Mouse (Mus musculus): ENCODE results near the gene Ptprm. TPM values are rescaled to one million over a fixed set of nuclear protein-coding genes. Genes with fewer than 3 reads are reported as not detected.

Gene Ptprm
- polyA plus RNA-seq, 1 experiment: not detected

GRCm38 (mm10) chr17:67351423-67351822 is 2.8 kb downstream of the Ptprm start:
- TF ChIP-seq GATA1 (IDR thresholded peaks at IDR 0.05; ENCODE audit: low read length) (no peak), TAL1 (IDR thresholded peaks at IDR 0.05; ENCODE audit: low read length) (no peak)
- no peaks in the 10 kb centered on the region for H3K36me3 ChIP-seq (ENCODE audit: control insufficient read depth)
- H3K4me3 ChIP-seq (replicated peaks): no peak overlapping the region
- H3K9me3 ChIP-seq (ENCODE audit: control insufficient read depth, low read length): peaks cover 2% of the 10 kb centered on the region; the same call in 1 of the 2 replicates
- H3K27me3 ChIP-seq (ENCODE audit: control insufficient read depth): peaks cover 47% of the 10 kb centered on the region
- H3K4me1 ChIP-seq (ENCODE audit: control insufficient read depth): no peaks in the 10 kb centered on the region

GRCm38 (mm10) chr17:67350536-67350935 is 3.7 kb downstream of the Ptprm start:
- no peaks in the 10 kb centered on the region for H3K36me3 ChIP-seq (ENCODE audit: control insufficient read depth)
- TF ChIP-seq TAL1 (IDR thresholded peaks at IDR 0.05; ENCODE audit: low read length): no peak
- no peak for TF ChIP-seq GATA1 (IDR thresholded peaks at IDR 0.05; ENCODE audit: low read length)
- H3K9me3 ChIP-seq (ENCODE audit: control insufficient read depth, low read length): peaks cover 2% of the 10 kb centered on the region; the same call in 1 of the 2 replicates
- no peak overlapping the region for H3K4me3 ChIP-seq (replicated peaks)
- no peaks in the 10 kb centered on the region for H3K4me1 ChIP-seq (ENCODE audit: control insufficient read depth)
- peaks cover 41% of the 10 kb centered on the region for H3K27me3 ChIP-seq (ENCODE audit: control insufficient read depth)

- Histone ChIP-seq H3K27me3 (ENCODE audit: control insufficient read depth) (peaks cover 32% of the 10 kb centered on the region), H3K4me3 (replicated peaks) (no peak overlapping the region), H3K36me3 (ENCODE audit: control insufficient read depth) (no peaks in the 10 kb centered on the region), H3K4me1 (ENCODE audit: control insufficient read depth) (no peaks in the 10 kb centered on the region), H3K9me3 (ENCODE audit: control insufficient read depth, low read length) (peaks cover 2% of the 10 kb centered on the region; the same call in 1 of the 2 replicates)
- no peak for TF ChIP-seq TAL1 (IDR thresholded peaks at IDR 0.05; ENCODE audit: low read length)
Measured at GRCm38 (mm10) chr17:67349594-67349993, 4.7 kb downstream of the Ptprm start.

DNA sequence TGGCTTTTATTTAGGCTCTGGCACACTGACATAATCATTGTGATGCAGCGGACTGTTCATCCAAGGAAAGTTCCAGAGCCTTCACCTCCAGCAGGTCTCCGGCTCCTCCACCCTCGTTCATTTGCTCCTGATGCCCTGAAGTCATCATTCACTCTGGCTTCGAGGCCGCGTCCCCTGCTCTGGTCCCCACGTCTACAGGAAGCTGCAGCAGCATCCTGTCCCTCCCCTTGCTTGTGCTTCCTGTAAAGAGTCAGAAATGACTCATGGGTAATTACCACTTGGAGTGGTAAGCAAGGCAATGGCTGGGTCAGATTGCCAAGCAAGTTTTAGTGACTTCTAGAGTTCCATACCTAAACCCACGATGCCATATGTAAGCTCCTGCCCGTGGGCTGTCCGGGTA is 7.3 kb downstream of the Ptprm start:
- Histone ChIP-seq H3K4me1 (ENCODE audit: control insufficient read depth) (no peaks in the 10 kb centered on the region), H3K9me3 (ENCODE audit: control insufficient read depth, low read length) (peaks cover 2% of the 10 kb centered on the region; the same call in 1 of the 2 replicates), H3K4me3 (replicated peaks) (no peak overlapping the region), H3K36me3 (ENCODE audit: control insufficient read depth) (no peaks in the 10 kb centered on the region), H3K27me3 (ENCODE audit: control insufficient read depth) (peaks cover 7% of the 10 kb centered on the region)
- TF ChIP-seq GATA1 (IDR thresholded peaks at IDR 0.05; ENCODE audit: low read length) (no peak), TAL1 (IDR thresholded peaks at IDR 0.05; ENCODE audit: low read length) (no peak)

DNA sequence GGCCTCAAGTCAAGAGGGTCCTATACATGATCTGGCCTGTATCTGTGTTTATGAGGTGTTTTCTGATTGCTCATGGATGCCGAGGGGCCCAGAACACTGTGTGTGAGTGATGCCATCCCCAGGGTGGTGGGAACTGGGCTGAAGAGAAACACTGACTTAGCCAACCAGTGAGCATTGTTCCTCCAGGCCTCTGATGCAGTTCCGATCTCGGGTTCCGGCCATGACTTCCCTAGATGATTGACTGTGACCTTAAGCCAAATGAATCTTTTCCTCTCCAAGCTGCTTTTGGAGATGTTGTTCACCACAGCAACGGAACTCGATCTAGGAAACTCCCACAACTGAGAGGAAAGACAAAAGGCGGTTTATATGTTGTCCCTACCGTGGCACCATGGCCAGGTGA is 9.1 kb downstream of the Ptprm start:
- Histone ChIP-seq H3K4me3 (replicated peaks) (no peak overlapping the region), H3K9me3 (ENCODE audit: control insufficient read depth, low read length) (peaks cover 2% of the 10 kb centered on the region; the same call in 1 of the 2 replicates), H3K4me1 (ENCODE audit: control insufficient read depth) (no peaks in the 10 kb centered on the region), H3K36me3 (ENCODE audit: control insufficient read depth) (no peaks in the 10 kb centered on the region), H3K27me3 (ENCODE audit: control insufficient read depth) (no peaks in the 10 kb centered on the region)
- TF ChIP-seq GATA1 (IDR thresholded peaks at IDR 0.05; ENCODE audit: low read length) (no peak), TAL1 (IDR thresholded peaks at IDR 0.05; ENCODE audit: low read length) (no peak)

DNA sequence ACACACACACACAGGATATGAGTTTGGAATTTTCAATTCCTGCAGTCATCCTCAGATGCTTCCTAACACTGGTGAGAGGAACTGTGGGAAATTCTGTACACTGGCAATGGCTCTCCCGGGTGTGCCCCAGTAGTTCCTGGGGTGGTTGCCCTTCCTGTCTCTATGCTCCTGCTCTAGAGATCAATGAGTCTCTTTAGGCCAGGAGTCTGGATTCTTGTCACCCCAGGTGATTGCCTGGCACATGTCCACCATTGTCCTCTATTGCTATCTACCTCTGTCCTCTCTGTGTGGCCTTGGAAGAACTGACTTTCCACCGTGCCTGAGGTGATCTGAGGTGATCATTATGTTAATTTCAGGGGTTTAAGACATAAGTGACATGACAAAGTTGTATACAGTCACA is 10.8 kb downstream of the Ptprm start:
- TF ChIP-seq GATA1 (IDR thresholded peaks at IDR 0.05; ENCODE audit: low read length) (no peak), TAL1 (IDR thresholded peaks at IDR 0.05; ENCODE audit: low read length) (no peak)
- no peaks in the 10 kb centered on the region for H3K36me3 ChIP-seq (ENCODE audit: control insufficient read depth)
- H3K9me3 ChIP-seq (ENCODE audit: control insufficient read depth, low read length): peaks cover 6% of the 10 kb centered on the region; the same call in 1 of the 2 replicates
- H3K27me3 ChIP-seq (ENCODE audit: control insufficient read depth): no peaks in the 10 kb centered on the region
- H3K4me3 ChIP-seq (replicated peaks): no peak overlapping the region
- no peaks in the 10 kb centered on the region for H3K4me1 ChIP-seq (ENCODE audit: control insufficient read depth)

DNA sequence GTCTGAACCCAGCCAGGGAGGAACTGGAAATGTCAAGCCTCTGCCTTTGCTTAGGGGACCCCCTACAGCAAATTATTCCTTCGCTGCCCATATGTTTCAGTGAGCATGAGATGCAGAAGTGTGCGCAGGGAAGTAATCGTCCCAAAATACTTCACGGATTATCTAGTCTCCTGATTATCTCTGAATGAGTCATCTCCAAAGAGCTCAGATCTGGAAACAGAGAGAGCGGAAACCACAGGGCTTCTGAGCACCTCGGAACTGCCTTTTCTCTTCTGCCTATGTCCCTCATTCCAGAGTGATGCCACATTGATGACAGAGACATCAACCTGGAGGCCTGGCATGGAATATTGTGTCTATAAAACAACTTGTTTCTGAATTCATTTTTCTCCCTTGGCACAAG is 11.3 kb downstream of the Ptprm start:
- no peaks in the 10 kb centered on the region for H3K36me3 ChIP-seq (ENCODE audit: control insufficient read depth)
- peaks cover 6% of the 10 kb centered on the region; the same call in 1 of the 2 replicates for H3K9me3 ChIP-seq (ENCODE audit: control insufficient read depth, low read length)
- TF ChIP-seq GATA1 (IDR thresholded peaks at IDR 0.05; ENCODE audit: low read length) (no peak), TAL1 (IDR thresholded peaks at IDR 0.05; ENCODE audit: low read length) (no peak)
- H3K4me3 ChIP-seq (replicated peaks): no peak overlapping the region
- H3K27me3 ChIP-seq (ENCODE audit: control insufficient read depth): no peaks in the 10 kb centered on the region
- H3K4me1 ChIP-seq (ENCODE audit: control insufficient read depth): no peaks in the 10 kb centered on the region

GRCm38 (mm10) chr17:67340362-67340761 is 13.9 kb downstream of the Ptprm start:
- Histone ChIP-seq H3K36me3 (ENCODE audit: control insufficient read depth) (no peaks in the 10 kb centered on the region), H3K4me1 (ENCODE audit: control insufficient read depth) (no peaks in the 10 kb centered on the region), H3K4me3 (replicated peaks) (no peak overlapping the region), H3K9me3 (ENCODE audit: control insufficient read depth, low read length) (peaks cover 9% of the 10 kb centered on the region; the same call in 1 of the 2 replicates), H3K27me3 (ENCODE audit: control insufficient read depth) (no peaks in the 10 kb centered on the region)
- TF ChIP-seq TAL1 (IDR thresholded peaks at IDR 0.05; ENCODE audit: low read length): no peak
- no peak for TF ChIP-seq GATA1 (IDR thresholded peaks at IDR 0.05; ENCODE audit: low read length)

DNA sequence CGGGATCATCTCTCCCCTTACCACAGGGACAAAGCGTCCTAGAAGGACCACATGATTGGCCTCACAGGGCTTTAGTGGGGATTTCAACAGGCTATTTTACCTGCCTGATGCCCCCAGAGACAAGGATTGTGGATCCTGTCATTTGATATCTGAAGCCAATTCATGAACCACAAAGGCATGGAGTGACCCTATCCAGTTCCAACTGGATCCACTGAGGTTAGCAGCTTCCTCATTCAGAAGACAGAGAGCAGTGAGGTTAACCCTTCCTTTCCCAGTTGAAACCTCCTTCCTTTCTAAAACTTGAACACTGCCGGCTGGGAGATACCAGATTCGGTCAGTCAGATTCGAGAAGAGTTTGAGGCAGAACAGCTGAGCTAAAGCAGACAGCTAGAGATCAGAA is 14.7 kb downstream of the Ptprm start:
- H3K27me3 ChIP-seq (ENCODE audit: control insufficient read depth): no peaks in the 10 kb centered on the region
- no peaks in the 10 kb centered on the region for H3K36me3 ChIP-seq (ENCODE audit: control insufficient read depth)
- TF ChIP-seq GATA1 (IDR thresholded peaks at IDR 0.05; ENCODE audit: low read length) (no peak), TAL1 (IDR thresholded peaks at IDR 0.05; ENCODE audit: low read length) (no peak)
- H3K4me1 ChIP-seq (ENCODE audit: control insufficient read depth): no peaks in the 10 kb centered on the region
- H3K9me3 ChIP-seq (ENCODE audit: control insufficient read depth, low read length): peaks cover 14% of the 10 kb centered on the region; the same call in 1 of the 2 replicates
- no peak overlapping the region for H3K4me3 ChIP-seq (replicated peaks)

- Histone ChIP-seq H3K9me3 (ENCODE audit: control insufficient read depth, low read length) (peaks cover 10% of the 10 kb centered on the region; the same call in 1 of the 2 replicates), H3K27me3 (ENCODE audit: control insufficient read depth) (no peaks in the 10 kb centered on the region), H3K4me3 (replicated peaks) (no peak overlapping the region), H3K36me3 (ENCODE audit: control insufficient read depth) (no peaks in the 10 kb centered on the region), H3K4me1 (ENCODE audit: control insufficient read depth) (no peaks in the 10 kb centered on the region)
- TF ChIP-seq TAL1 (IDR thresholded peaks at IDR 0.05; ENCODE audit: low read length): no peak
- no peak for TF ChIP-seq GATA1 (IDR thresholded peaks at IDR 0.05; ENCODE audit: low read length)
Measured at GRCm38 (mm10) chr17:67334310-67334709, 19.9 kb downstream of the Ptprm start.
